Mouse (Mus musculus) intestine, embryonic 14.5 days (tissue): ENCODE results near the gene Cd274. TPM values are rescaled to one million over a fixed set of nuclear protein-coding genes. Genes with fewer than 3 reads are reported as not detected.

ENCODE experiments used
- ATAC-seq: fragments of 200-750 bp; cut with Nextera tagmentation; replicated peaks from 2 replicates; pipeline ENCODE4 v1.8.0; 2017; ENCODE audit warnings: low read depth, moderate number of reproducible peaks, moderate TSS enrichment, moderate library complexity; ENCODE audit not compliant: low FRiP score, low TSS enrichment
- DNase-seq: peaks from one replicate; pipeline ENCODE4 v3.0.0-alpha.2; 2018; ENCODE audit warnings: low spot score
- H3K27ac ChIP-seq: fragments of 300-500 bp; sonication (generic); 2 replicates; pipeline ENCODE4 v1.5.1; 2014; ENCODE audit warnings: low read depth, mild to moderate bottlenecking, control low read depth
- H3K27me3 ChIP-seq: fragments of 300-500 bp; sonication (generic); replicated peaks from 2 replicates; pipeline ENCODE4 v1.6.1; 2014; ENCODE audit warnings: low read length, control low read depth; ENCODE audit not compliant: control insufficient read depth, insufficient read depth
- H3K36me3 ChIP-seq: fragments of 300-500 bp; sonication (generic); 2 replicates; pipeline ENCODE4 v1.6.1; 2014; ENCODE audit warnings: low read length, control low read depth; ENCODE audit not compliant: control insufficient read depth, insufficient read depth
- H3K4me1 ChIP-seq: fragments of 300-500 bp; sonication (generic); replicated peaks from 2 replicates; pipeline ENCODE4 v1.6.1; 2014; ENCODE audit warnings: low read length, control low read depth, mixed read lengths; ENCODE audit not compliant: control insufficient read depth, insufficient read depth
- H3K4me2 ChIP-seq: fragments of 300-500 bp; sonication (generic); 2 replicates; pipeline ENCODE4 v1.6.1; 2014; ENCODE audit warnings: low read length
- H3K4me3 ChIP-seq: fragments of 300-500 bp; sonication (generic); 2 replicates; pipeline ENCODE4 v1.5.1; 2014; ENCODE audit warnings: low read depth, low read length, control low read depth, mixed read lengths
- H3K9ac ChIP-seq: fragments of 300-500 bp; sonication (generic); 2 replicates; pipeline ENCODE4 v1.6.1; 2014; ENCODE audit warnings: mild to moderate bottlenecking, low read length
- H3K9me3 ChIP-seq: fragments of 300-500 bp; sonication (generic); 2 replicates; pipeline ENCODE4 v1.6.1; 2016; ENCODE audit warnings: low read length, control low read depth; ENCODE audit not compliant: control insufficient read depth
- WGBS: fragments of 180-500 bp; shearing (Covaris S2); extraction: QIAGEN DNeasy Blood & Tissue Kit; methylation state at CpG from one replicate; pipeline ENCODE4 v1.1.7; 2014; 5-methylcytosine and 5-hydroxymethylcytosine counted together
- polyA plus RNA-seq: library from polyadenylated mRNA; unstranded; fragments of >200 nt; fragmentation: Nextera tagmentation; extraction: Ambion mirVana; gene quantifications from 2 replicates; pipeline ENCODE4 v1.2.1, GENCODE M21; 2014

The Cd274 gene
- polyA plus RNA-seq, 1 experiment from 2014 or later: 0.47 TPM

GRCm38 (mm10) chr19:29361468-29362130 lies 5.7 kb upstream of the Cd274 start:
- H3K4me1 ChIP-seq: peaks cover 20% of the 10 kb centered on the region
- H3K4me2 ChIP-seq: peak overlapping the region; percentile 84
- WGBS: 2% methylated on average over 33 of the region's 33 CpGs
- no peak overlapping the region for H3K27ac ChIP-seq
- H3K36me3 ChIP-seq: peaks cover 23% of the 10 kb centered on the region
- ATAC-seq (peak; percentile 99), DNase-seq (peak; percentile 86)
- H3K27me3 ChIP-seq: no peaks in the 10 kb centered on the region
- H3K4me3 ChIP-seq: peak overlapping the region; percentile 70
- H3K9ac ChIP-seq: peak overlapping the region; percentile 60
- H3K9me3 ChIP-seq: no peaks in the 10 kb centered on the region

GRCm38 (mm10) chr19:29362173-29362930 lies 4.9 kb upstream of the Cd274 start:
- Histone ChIP-seq H3K4me3 (peak overlapping the region; percentile 70), H3K36me3 (peaks cover 16% of the 10 kb centered on the region), H3K27me3 (no peaks in the 10 kb centered on the region), H3K9me3 (no peaks in the 10 kb centered on the region), H3K9ac (peak overlapping the region; percentile 60; the same call in 1 of the 2 replicates), H3K4me1 (peaks cover 20% of the 10 kb centered on the region), H3K27ac (no peak overlapping the region), H3K4me2 (peak overlapping the region; percentile 84)
- 24% methylated on average over 13 of the region's 13 CpGs for WGBS
- DNase-seq (no peak), ATAC-seq (0 out of 2 replicates have a peak, but pooled peaks have one; percentile 10)

- Histone ChIP-seq H3K9ac (no peak overlapping the region), H3K4me3 (no peak overlapping the region), H3K4me2 (no peak overlapping the region), H3K36me3 (peaks cover 7% of the 10 kb centered on the region; the same call in 1 of the 2 replicates), H3K4me1 (peaks cover 20% of the 10 kb centered on the region), H3K9me3 (no peaks in the 10 kb centered on the region), H3K27me3 (no peaks in the 10 kb centered on the region), H3K27ac (no peak overlapping the region)
- no peak for DNase-seq
- ATAC-seq: no peak
- WGBS: 89% methylated on average over 7 of the region's 7 CpGs
These were observed 3.7 kb upstream of the Cd274 start for GRCm38 (mm10) chr19:29363557-29363956.

GRCm38 (mm10) chr19:29364076-29364475 lies 3.2 kb upstream of the Cd274 start:
- ATAC-seq (no peak), DNase-seq (no peak)
- H3K36me3 ChIP-seq: peaks cover 2% of the 10 kb centered on the region; the same call in 1 of the 2 replicates
- no peak overlapping the region for H3K4me2 ChIP-seq
- H3K4me3 ChIP-seq: no peak overlapping the region
- no peaks in the 10 kb centered on the region for H3K27me3 ChIP-seq
- H3K9ac ChIP-seq: no peak overlapping the region
- H3K27ac ChIP-seq: no peak overlapping the region
- WGBS: 80% methylated on average over 5 of the region's 5 CpGs
- peaks cover 20% of the 10 kb centered on the region for H3K4me1 ChIP-seq
- no peaks in the 10 kb centered on the region for H3K9me3 ChIP-seq

DNA sequence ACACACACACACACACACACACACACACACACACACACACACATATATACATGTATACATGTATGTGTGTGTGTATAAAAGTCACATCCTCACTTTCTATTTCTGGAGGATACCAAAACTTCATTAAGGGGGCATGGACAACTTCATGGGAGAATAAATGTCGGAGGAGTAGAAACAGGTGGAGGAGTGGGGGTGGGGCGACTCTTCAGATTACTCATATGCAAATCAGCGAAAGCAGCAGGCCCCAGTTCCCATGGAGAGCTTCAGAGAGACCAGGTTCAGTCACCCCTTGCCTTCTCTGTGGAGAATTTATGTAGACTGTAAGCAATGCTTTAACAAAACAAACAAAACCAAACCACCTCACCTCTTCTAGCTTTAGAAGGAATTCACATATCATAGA lies 2.1 kb upstream of the Cd274 start:
- H3K36me3 ChIP-seq: no peaks in the 10 kb centered on the region
- no peak overlapping the region for H3K4me3 ChIP-seq
- peaks cover 16% of the 10 kb centered on the region for H3K4me1 ChIP-seq
- H3K9ac ChIP-seq: no peak overlapping the region
- no peak for ATAC-seq
- WGBS: 30% methylated on average over 3 of the region's 3 CpGs
- no peak for DNase-seq
- no peak overlapping the region for H3K27ac ChIP-seq
- no peaks in the 10 kb centered on the region for H3K27me3 ChIP-seq
- no peaks in the 10 kb centered on the region for H3K9me3 ChIP-seq
- H3K4me2 ChIP-seq: no peak overlapping the region

GRCm38 (mm10) chr19:29366226-29366968 lies 858 bp upstream of the Cd274 start:
- Histone ChIP-seq H3K36me3 (no peaks in the 10 kb centered on the region), H3K27me3 (no peaks in the 10 kb centered on the region), H3K4me2 (peak overlapping the region; percentile 80), H3K27ac (no peak overlapping the region), H3K4me1 (peaks cover 6% of the 10 kb centered on the region; the same call in 1 of the 2 replicates), H3K4me3 (peak overlapping the region; percentile 49), H3K9ac (peak overlapping the region; percentile 27), H3K9me3 (no peaks in the 10 kb centered on the region)
- 61% methylated on average over 20 of the region's 20 CpGs for WGBS
- 0 out of 2 replicates have a peak, but pooled peaks have one; percentile 28 for ATAC-seq
- no peak for DNase-seq

DNA sequence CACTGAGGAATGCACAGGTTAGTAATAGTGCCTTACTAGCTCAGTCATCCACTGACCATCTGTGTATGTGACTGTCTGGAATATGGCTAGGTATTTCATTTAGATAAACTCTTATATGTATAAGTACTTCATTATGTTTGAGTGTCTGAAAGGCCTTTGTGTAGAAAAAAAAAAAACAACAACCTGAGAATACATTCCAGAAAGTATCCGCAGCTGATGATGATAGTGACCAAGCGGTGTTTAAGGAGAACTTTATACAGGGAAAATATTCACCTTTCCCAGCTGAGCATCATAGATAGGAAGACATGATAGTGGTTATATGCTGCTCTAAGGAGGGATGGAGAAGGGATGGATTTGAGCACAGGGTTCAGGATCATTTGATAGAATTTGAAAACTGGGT lies 786 bp downstream of the Cd274 start:
- WGBS: 91% methylated on average over 2 of the region's 2 CpGs
- ATAC-seq (no peak), DNase-seq (no peak)
- Histone ChIP-seq H3K9me3 (no peaks in the 10 kb centered on the region), H3K4me2 (no peak overlapping the region), H3K4me1 (no peaks in the 10 kb centered on the region; the same call in 1 of the 2 replicates), H3K27ac (no peak overlapping the region), H3K9ac (no peak overlapping the region), H3K4me3 (no peak overlapping the region), H3K36me3 (no peaks in the 10 kb centered on the region), H3K27me3 (no peaks in the 10 kb centered on the region)

GRCm38 (mm10) chr19:29368671-29369309 lies 1.5 kb downstream of the Cd274 start:
- DNase-seq (no peak), ATAC-seq (no peak)
- no peak overlapping the region for H3K27ac ChIP-seq

More at GRCm38 (mm10) chr19:29368671-29369309, 1.5 kb downstream of the Cd274 start:
- no peaks in the 10 kb centered on the region for H3K27me3 ChIP-seq
- H3K9ac ChIP-seq: no peak overlapping the region
- WGBS: 82% methylated on average over 3 of the region's 3 CpGs
- H3K4me2 ChIP-seq: no peak overlapping the region
- H3K4me1 ChIP-seq: no peaks in the 10 kb centered on the region; the same call in 1 of the 2 replicates
- no peak overlapping the region for H3K4me3 ChIP-seq
- no peaks in the 10 kb centered on the region for H3K36me3 ChIP-seq
- H3K9me3 ChIP-seq: no peaks in the 10 kb centered on the region
